Mouse (Mus musculus): ENCODE measurements around the gene Grid1. TPM values are rescaled to one million over a fixed set of nuclear protein-coding genes. Genes with fewer than 3 reads are reported as not detected.

Gene Grid1
- polyA plus RNA-seq, 1 experiment from 2014 or later = 0.61 TPM

GRCm38 (mm10) chr14:35122111-35122510, 302.2 kb downstream of the Grid1 start:
- 86% methylated on average over 3 of the region's 3 CpGs for WGBS
- no peaks in the 10 kb centered on the region for H3K4me1 ChIP-seq (ENCODE audit: control insufficient read depth, insufficient read depth, low read length)
- H3K9ac ChIP-seq (ENCODE audit: low read length) = no peak overlapping the region
- H3K4me2 ChIP-seq = no peak overlapping the region
- no peak for ATAC-seq (ENCODE audit: low FRiP score)
- DNase-seq (ENCODE audit: low spot score, missing footprints) = no peak
- H3K36me3 ChIP-seq (ENCODE audit: control insufficient read depth, insufficient read depth, low read length) = no peaks in the 10 kb centered on the region
- no peaks in the 10 kb centered on the region for H3K27me3 ChIP-seq (ENCODE audit: control insufficient read depth, insufficient read depth, low read length)
- no peak overlapping the region for H3K27ac ChIP-seq (ENCODE audit: low read depth, low read length)
- no peak overlapping the region for H3K4me3 ChIP-seq (ENCODE audit: low read depth, low read length)
- no peaks in the 10 kb centered on the region for H3K9me3 ChIP-seq (ENCODE audit: control insufficient read depth, low read length)

- Histone ChIP-seq H3K9me3 (ENCODE audit: control insufficient read depth, low read length) (no peaks in the 10 kb centered on the region; the same call in 1 of the 2 replicates), H3K4me2 (no peak overlapping the region), H3K27me3 (ENCODE audit: control insufficient read depth, insufficient read depth, low read length) (no peaks in the 10 kb centered on the region), H3K4me1 (ENCODE audit: control insufficient read depth, insufficient read depth, low read length) (no peaks in the 10 kb centered on the region), H3K4me3 (ENCODE audit: low read depth, low read length) (no peak overlapping the region), H3K36me3 (ENCODE audit: control insufficient read depth, insufficient read depth, low read length) (no peaks in the 10 kb centered on the region), H3K27ac (ENCODE audit: low read depth, low read length) (no peak overlapping the region), H3K9ac (ENCODE audit: low read length) (no peak overlapping the region)
- WGBS = 86% methylated on average over 5 of the region's 5 CpGs
- ATAC-seq (ENCODE audit: low FRiP score) = no peak
- no peak for DNase-seq (ENCODE audit: low spot score, missing footprints)
Measured at GRCm38 (mm10) chr14:35123260-35123875, 303.5 kb downstream of the Grid1 start.

GRCm38 (mm10) chr14:35127616-35128015, 307.7 kb downstream of the Grid1 start:
- ATAC-seq (ENCODE audit: low FRiP score) (no peak), DNase-seq (ENCODE audit: low spot score, missing footprints) (no peak)
- Histone ChIP-seq H3K9ac (ENCODE audit: low read length) (no peak overlapping the region), H3K27me3 (ENCODE audit: control insufficient read depth, insufficient read depth, low read length) (no peaks in the 10 kb centered on the region), H3K4me1 (ENCODE audit: control insufficient read depth, insufficient read depth, low read length) (no peaks in the 10 kb centered on the region), H3K4me3 (ENCODE audit: low read depth, low read length) (no peak overlapping the region), H3K4me2 (no peak overlapping the region), H3K36me3 (ENCODE audit: control insufficient read depth, insufficient read depth, low read length) (no peaks in the 10 kb centered on the region), H3K9me3 (ENCODE audit: control insufficient read depth, low read length) (no peaks in the 10 kb centered on the region; the same call in 1 of the 2 replicates), H3K27ac (ENCODE audit: low read depth, low read length) (no peak overlapping the region)
- 89% methylated on average over 8 of the region's 8 CpGs for WGBS

GRCm38 (mm10) chr14:35135056-35135455, 315.1 kb downstream of the Grid1 start:
- H3K27ac ChIP-seq (ENCODE audit: low read depth, low read length) = no peak overlapping the region
- H3K9ac ChIP-seq (ENCODE audit: low read length) = no peak overlapping the region
- no peak for DNase-seq (ENCODE audit: low spot score, missing footprints)
- no peak overlapping the region for H3K4me3 ChIP-seq (ENCODE audit: low read depth, low read length)
- no peak for ATAC-seq (ENCODE audit: low FRiP score)
- no peaks in the 10 kb centered on the region for H3K9me3 ChIP-seq (ENCODE audit: control insufficient read depth, low read length)
- WGBS = 87% methylated on average over 2 of the region's 2 CpGs
- no peaks in the 10 kb centered on the region for H3K27me3 ChIP-seq (ENCODE audit: control insufficient read depth, insufficient read depth, low read length)
- no peaks in the 10 kb centered on the region for H3K4me1 ChIP-seq (ENCODE audit: control insufficient read depth, insufficient read depth, low read length)
- H3K36me3 ChIP-seq (ENCODE audit: control insufficient read depth, insufficient read depth, low read length) = no peaks in the 10 kb centered on the region
- H3K4me2 ChIP-seq = no peak overlapping the region

- no peak overlapping the region for H3K4me3 ChIP-seq (ENCODE audit: low read depth, low read length)
- H3K27ac ChIP-seq (ENCODE audit: low read depth, low read length) = no peak overlapping the region
- H3K4me1 ChIP-seq (ENCODE audit: control insufficient read depth, insufficient read depth, low read length) = no peaks in the 10 kb centered on the region
- no peaks in the 10 kb centered on the region for H3K36me3 ChIP-seq (ENCODE audit: control insufficient read depth, insufficient read depth, low read length)
- no peaks in the 10 kb centered on the region for H3K9me3 ChIP-seq (ENCODE audit: control insufficient read depth, low read length)
- ATAC-seq (ENCODE audit: low FRiP score) (no peak), DNase-seq (ENCODE audit: low spot score, missing footprints) (no peak)
- H3K4me2 ChIP-seq = no peak overlapping the region
- no peaks in the 10 kb centered on the region for H3K27me3 ChIP-seq (ENCODE audit: control insufficient read depth, insufficient read depth, low read length)
- WGBS = 84% methylated on average over 7 of the region's 7 CpGs
- no peak overlapping the region for H3K9ac ChIP-seq (ENCODE audit: low read length)
Measured at GRCm38 (mm10) chr14:35138069-35138468, 318.2 kb downstream of the Grid1 start.

GRCm38 (mm10) chr14:35139824-35140223, 319.9 kb downstream of the Grid1 start:
- H3K36me3 ChIP-seq (ENCODE audit: control insufficient read depth, insufficient read depth, low read length) = no peaks in the 10 kb centered on the region
- DNase-seq (ENCODE audit: low spot score, missing footprints) = no peak
- 82% methylated on average over 7 of the region's 7 CpGs for WGBS
- H3K9ac ChIP-seq (ENCODE audit: low read length) = no peak overlapping the region
- H3K4me2 ChIP-seq = no peak overlapping the region
- H3K27me3 ChIP-seq (ENCODE audit: control insufficient read depth, insufficient read depth, low read length) = no peaks in the 10 kb centered on the region
- H3K9me3 ChIP-seq (ENCODE audit: control insufficient read depth, low read length) = no peaks in the 10 kb centered on the region
- H3K27ac ChIP-seq (ENCODE audit: low read depth, low read length) = no peak overlapping the region
- no peak overlapping the region for H3K4me3 ChIP-seq (ENCODE audit: low read depth, low read length)
- ATAC-seq (ENCODE audit: low FRiP score) = no peak
- H3K4me1 ChIP-seq (ENCODE audit: control insufficient read depth, insufficient read depth, low read length) = no peaks in the 10 kb centered on the region

GRCm38 (mm10) chr14:35152450-35152849, 332.5 kb downstream of the Grid1 start:
- Histone ChIP-seq H3K4me3 (ENCODE audit: low read depth, low read length) (no peak overlapping the region), H3K27ac (ENCODE audit: low read depth, low read length) (no peak overlapping the region), H3K36me3 (ENCODE audit: control insufficient read depth, insufficient read depth, low read length) (no peaks in the 10 kb centered on the region), H3K4me2 (no peak overlapping the region), H3K4me1 (ENCODE audit: control insufficient read depth, insufficient read depth, low read length) (no peaks in the 10 kb centered on the region), H3K9ac (ENCODE audit: low read length) (no peak overlapping the region), H3K9me3 (ENCODE audit: control insufficient read depth, low read length) (no peaks in the 10 kb centered on the region), H3K27me3 (ENCODE audit: control insufficient read depth, insufficient read depth, low read length) (no peaks in the 10 kb centered on the region)
- DNase-seq (ENCODE audit: low spot score, missing footprints) = no peak
- 94% methylated on average over 3 of the region's 3 CpGs for WGBS
- no peak for ATAC-seq (ENCODE audit: low FRiP score)

- WGBS = 71% methylated on average over 3 of the region's 3 CpGs
- no peaks in the 10 kb centered on the region for H3K27me3 ChIP-seq (ENCODE audit: control insufficient read depth, insufficient read depth, low read length)
Measured at GRCm38 (mm10) chr14:35153701-35154277, 333.9 kb downstream of the Grid1 start.

GRCm38 (mm10) chr14:35154364-35154763, 334.5 kb downstream of the Grid1 start:
- Histone ChIP-seq H3K9ac (ENCODE audit: low read length) (no peak overlapping the region), H3K9me3 (ENCODE audit: control insufficient read depth, low read length) (no peaks in the 10 kb centered on the region), H3K36me3 (ENCODE audit: control insufficient read depth, insufficient read depth, low read length) (no peaks in the 10 kb centered on the region), H3K27me3 (ENCODE audit: control insufficient read depth, insufficient read depth, low read length) (no peaks in the 10 kb centered on the region), H3K4me3 (ENCODE audit: low read depth, low read length) (no peak overlapping the region), H3K4me2 (no peak overlapping the region), H3K4me1 (ENCODE audit: control insufficient read depth, insufficient read depth, low read length) (no peaks in the 10 kb centered on the region), H3K27ac (ENCODE audit: low read depth, low read length) (no peak overlapping the region)
- no peak for DNase-seq (ENCODE audit: low spot score, missing footprints)
- WGBS = 66% methylated on average over 3 of the region's 3 CpGs
- no peak for ATAC-seq (ENCODE audit: low FRiP score)

More at GRCm38 (mm10) chr14:35153701-35154277, 333.9 kb downstream of the Grid1 start:
- no peak overlapping the region for H3K4me2 ChIP-seq
- no peaks in the 10 kb centered on the region for H3K36me3 ChIP-seq (ENCODE audit: control insufficient read depth, insufficient read depth, low read length)
- ATAC-seq (ENCODE audit: low FRiP score) = no peak
- H3K9ac ChIP-seq (ENCODE audit: low read length) = no peak overlapping the region
- no peak overlapping the region for H3K27ac ChIP-seq (ENCODE audit: low read depth, low read length)
- no peaks in the 10 kb centered on the region for H3K4me1 ChIP-seq (ENCODE audit: control insufficient read depth, insufficient read depth, low read length)
- H3K4me3 ChIP-seq (ENCODE audit: low read depth, low read length) = no peak overlapping the region
- no peak for DNase-seq (ENCODE audit: low spot score, missing footprints)
- H3K9me3 ChIP-seq (ENCODE audit: control insufficient read depth, low read length) = no peaks in the 10 kb centered on the region

Measured in midbrain, embryonic 11.5 days (tissue).